Mouse (Mus musculus) MEL (cell line): Measurements from ENCODE around the gene Gk2.

Experiments
- CHD1 ChIP-seq: IDR thresholded peaks from 2 replicates; pipeline ENCODE4 v1.6.1; 2012; ENCODE audit warnings: low read depth, mild to moderate bottlenecking, inconsistent platforms, low read length, improper control_type of control experiment
- CTCF ChIP-seq, 3 experiments: IDR thresholded peaks in 2 of 3; conservative IDR thresholded peaks in 1 of 3; 2 replicates each; pipeline ENCODE4 v1.5.1; 2011 to 2012; ENCODE audit warnings: low read length in 3 of 3, low read depth in 2 of 3, mild to moderate bottlenecking in 2 of 3, improper control_type of control experiment in 1 of 3, inconsistent platforms in 1 of 3, mixed read lengths in 1 of 3, moderate library complexity in 1 of 3; ENCODE audit not compliant: control insufficient read depth in 1 of 3, insufficient read depth in 1 of 3, poor library complexity in 1 of 3, severe bottlenecking in 1 of 3
- EP300 ChIP-seq, 2 experiments: IDR thresholded peaks; 2 replicates each; pipeline ENCODE4 v1.6.1; 2011; ENCODE audit warnings: improper control_type of control experiment in 2 of 2, low read length in 2 of 2, low read depth in 1 of 2, mild to moderate bottlenecking in 1 of 2
- GATA1 ChIP-seq: IDR thresholded peaks from 2 replicates; pipeline ENCODE4 v1.6.1; 2011; ENCODE audit warnings: low read depth, low read length, improper control_type of control experiment
- JUND ChIP-seq: IDR thresholded peaks from 2 replicates; pipeline ENCODE4 v1.6.1; 2011; ENCODE audit warnings: low read depth, mild to moderate bottlenecking, improper control_type of control experiment, low read length
- MAFK ChIP-seq: IDR thresholded peaks from 2 replicates; pipeline ENCODE4 v1.6.1; 2011; ENCODE audit warnings: low read depth, mild to moderate bottlenecking, low read length, improper control_type of control experiment, borderline replicate concordance
- NRF1 ChIP-seq: IDR thresholded peaks from 2 replicates; pipeline ENCODE4 v1.6.1; 2014; ENCODE audit warnings: low read depth, mild to moderate bottlenecking, inconsistent platforms, low read length, improper control_type of control experiment, moderate library complexity; ENCODE audit not compliant: poor library complexity, insufficient read depth, severe bottlenecking
- POLR2A ChIP-seq, 2 experiments: IDR thresholded peaks; 2 replicates each; pipeline ENCODE4 v1.6.1; 2011 to 2012; ENCODE audit warnings: low read length in 2 of 2, mild to moderate bottlenecking in 2 of 2, control low read depth in 1 of 2, improper control_type of control experiment in 1 of 2, low read depth in 1 of 2, moderate library complexity in 1 of 2; ENCODE audit not compliant: control insufficient read depth in 1 of 2, insufficient read depth in 1 of 2, poor library complexity in 1 of 2
- POLR2AphosphoS2 ChIP-seq: IDR thresholded peaks from 2 replicates; pipeline ENCODE4 v1.6.1; 2011; ENCODE audit warnings: low read length, improper control_type of control experiment
- POLR2AphosphoS5 ChIP-seq: IDR thresholded peaks from 2 replicates; pipeline ENCODE4 v1.6.1; 2012; ENCODE audit warnings: low read depth, borderline replicate concordance, mild to moderate bottlenecking, inconsistent platforms, low read length, moderate library complexity, mixed read lengths
- SMC3 ChIP-seq: IDR thresholded peaks from 2 replicates; pipeline ENCODE4 v1.6.1; 2011; ENCODE audit warnings: low read depth, low read length, improper control_type of control experiment
- TAL1 ChIP-seq: IDR thresholded peaks from 2 replicates; pipeline ENCODE4 v1.6.1; 2012; ENCODE audit warnings: mild to moderate bottlenecking, inconsistent platforms, low read length, moderate library complexity, mixed read lengths
- USF2 ChIP-seq, 2 experiments: IDR thresholded peaks; 2 replicates each; pipeline ENCODE4 v1.6.1; 2011 to 2012; ENCODE audit warnings: improper control_type of control experiment in 2 of 2, low read length in 2 of 2, borderline replicate concordance in 1 of 2, inconsistent platforms in 1 of 2, low read depth in 1 of 2, mild to moderate bottlenecking in 1 of 2; ENCODE audit not compliant: insufficient read depth in 1 of 2

- TF ChIP-seq CTCF (IDR thresholded peaks at IDR 0.05 in 2 of 3, conservative IDR thresholded peaks at IDR 0.05 in 1 of 3; ENCODE audit: control insufficient read depth in 1 of 3, insufficient read depth in 1 of 3, low read depth in 2 of 3, low read length in 3 of 3, poor library complexity in 1 of 3, severe bottlenecking in 1 of 3) (no peak), EP300 (IDR thresholded peaks at IDR 0.05; ENCODE audit: low read depth in 1 of 2, low read length in 2 of 2) (no peak), GATA1 (no peak), POLR2AphosphoS2 (no peak), POLR2A (IDR thresholded peaks at IDR 0.05; ENCODE audit: control insufficient read depth in 1 of 2, insufficient read depth in 1 of 2, low read depth in 1 of 2, low read length in 2 of 2, poor library complexity in 1 of 2) (no peak), USF2 (IDR thresholded peaks at IDR 0.05; ENCODE audit: borderline replicate concordance in 1 of 2, insufficient read depth in 1 of 2, low read depth in 1 of 2, low read length in 2 of 2) (no peak), POLR2AphosphoS5 (no peak), NRF1 (no peak), MAFK (no peak), TAL1 (no peak), CHD1 (no peak), JUND (no peak), SMC3 (no peak)
These were observed 9.8 kb upstream of the Gk2 start for GRCm38 (mm10) chr5:97466430-97467158.
